Mouse (Mus musculus) ovary, postnatal 14 days (tissue): ENCODE results near the gene Ncf4.
"Not testable (repeated sequence)": the region's sequence is repeated elsewhere in the genome, so short reads cannot be mapped to it uniquely, and the experiment has no call there.

Experiments
- DNase-seq: peaks from one replicate; pipeline ENCODE4 v3.0.0; 2022; ENCODE audit warnings: low spot score

Gene Ncf4

GRCm38 (mm10) chr15:78254751-78255150, 10.2 kb downstream of the Ncf4 start:
- DNase-seq = peak; percentile 18

GRCm38 (mm10) chr15:78256602-78257259, 12.1 kb downstream of the Ncf4 start:
- DNase-seq = not testable (repeated sequence)

GRCm38 (mm10) chr15:78257326-78258050, 12.9 kb downstream of the Ncf4 start:
- peak; percentile 55 for DNase-seq

- no peak for DNase-seq
These were observed 13.8 kb downstream of the Ncf4 start for GRCm38 (mm10) chr15:78258246-78258865.

GRCm38 (mm10) chr15:78260668-78261333, 16.2 kb downstream of the Ncf4 start:
- DNase-seq = no peak

- no peak for DNase-seq
These were observed 18.7 kb downstream of the Ncf4 start for GRCm38 (mm10) chr15:78263286-78263685.

GRCm38 (mm10) chr15:78267441-78267840, 22.8 kb downstream of the Ncf4 start:
- DNase-seq = no peak

- no peak for DNase-seq
These were observed 23.3 kb downstream of the Ncf4 start for GRCm38 (mm10) chr15:78267865-78268264.

GRCm38 (mm10) chr15:78271208-78271607, 26.6 kb downstream of the Ncf4 start:
- DNase-seq = no peak

- no peak for DNase-seq
These were observed 33.7 kb downstream of the Ncf4 start for GRCm38 (mm10) chr15:78278308-78278707.

- no peak for DNase-seq
These were observed 43.3 kb downstream of the Ncf4 start for GRCm38 (mm10) chr15:78287941-78288340.

- DNase-seq = not testable (repeated sequence)
These were observed 45.2 kb downstream of the Ncf4 start for GRCm38 (mm10) chr15:78289775-78290174.

GRCm38 (mm10) chr15:78293228-78293627, 48.6 kb downstream of the Ncf4 start:
- not testable (repeated sequence) for DNase-seq

GRCm38 (mm10) chr15:78293716-78294115, 49.1 kb downstream of the Ncf4 start:
- no peak for DNase-seq

- DNase-seq = no peak
These were observed 54.0 kb downstream of the Ncf4 start for GRCm38 (mm10) chr15:78298558-78298957.

- DNase-seq = no peak
These were observed 55.0 kb downstream of the Ncf4 start for GRCm38 (mm10) chr15:78299641-78300040.

- DNase-seq = no peak
These were observed 56.2 kb downstream of the Ncf4 start for GRCm38 (mm10) chr15:78300773-78301172.

GRCm38 (mm10) chr15:78302718-78303117, 58.1 kb downstream of the Ncf4 start:
- DNase-seq = no peak

GRCm38 (mm10) chr15:78303665-78304233, 59.1 kb downstream of the Ncf4 start:
- no peak for DNase-seq

GRCm38 (mm10) chr15:78305341-78305933, 60.8 kb downstream of the Ncf4 start, which contains the start of gene Csf2rb2:
Csf2rb2 (minus strand) TSS chr15:78305721.
- no peak for DNase-seq

- DNase-seq = no peak
These were observed 65.3 kb downstream of the Ncf4 start for GRCm38 (mm10) chr15:78309865-78310264.

- DNase-seq = no peak
These were observed 66.4 kb downstream of the Ncf4 start for GRCm38 (mm10) chr15:78310971-78311370.
